Mouse (Mus musculus): ENCODE measurements around the gene Hbs1l. TPM values are rescaled to one million over a fixed set of nuclear protein-coding genes. Genes with fewer than 3 reads are reported as not detected.

Hbs1l gene
- polyA plus RNA-seq, 1 experiment from 2014 or later, result 114 TPM

DNA sequence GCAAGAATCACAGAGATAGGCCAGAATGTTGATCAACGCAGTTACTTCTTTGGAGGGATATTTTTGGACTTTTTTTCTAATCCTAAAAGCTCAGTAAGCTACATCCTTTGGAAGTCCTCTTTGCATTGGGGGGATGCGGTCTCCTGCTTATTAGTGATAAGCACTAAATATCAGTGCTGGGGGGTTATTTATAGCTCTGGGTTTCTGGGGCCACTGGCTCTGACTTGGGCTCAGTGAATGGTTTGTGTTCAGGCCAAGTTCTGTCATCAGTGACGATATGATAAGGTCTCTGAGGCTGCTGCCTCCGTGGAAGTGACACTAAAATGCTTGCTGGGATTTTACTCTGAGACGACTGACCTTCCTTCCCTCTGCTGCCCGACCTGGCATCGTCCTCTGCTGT lies 104.3 kb downstream of the Hbs1l start:
- WGBS, result 64% methylated on average over 7 of the region's 7 CpGs
- Histone ChIP-seq H3K4me1 (peaks cover 3% of the 10 kb centered on the region; the same call in 1 of the 2 replicates), H3K9me3 (replicated peaks) (no peaks in the 10 kb centered on the region), H3K36me3 (no peaks in the 10 kb centered on the region), H3K27me3 (no peaks in the 10 kb centered on the region), H3K4me3 (no peak overlapping the region), H3K9ac (no peak overlapping the region), H3K27ac (no peak overlapping the region), H3K4me2 (replicated peaks) (no peak overlapping the region)
- no peak for ATAC-seq (ENCODE audit: low FRiP score)

GRCm38 (mm10) chr10:21400453-21400852 lies 104.7 kb downstream of the Hbs1l start:
- peaks cover 3% of the 10 kb centered on the region; the same call in 1 of the 2 replicates for H3K4me1 ChIP-seq
- H3K27ac ChIP-seq, result no peak overlapping the region
- no peak overlapping the region for H3K4me2 ChIP-seq (replicated peaks)
- ATAC-seq (ENCODE audit: low FRiP score), result no peak
- H3K36me3 ChIP-seq, result no peaks in the 10 kb centered on the region
- 52% methylated on average over 2 of the region's 2 CpGs for WGBS
- no peaks in the 10 kb centered on the region for H3K9me3 ChIP-seq (replicated peaks)
- H3K27me3 ChIP-seq, result no peaks in the 10 kb centered on the region
- H3K4me3 ChIP-seq, result no peak overlapping the region
- no peak overlapping the region for H3K9ac ChIP-seq

- ATAC-seq (ENCODE audit: low FRiP score), result no peak
- Histone ChIP-seq H3K4me2 (replicated peaks) (no peak overlapping the region), H3K9me3 (replicated peaks) (no peaks in the 10 kb centered on the region), H3K27ac (no peak overlapping the region), H3K27me3 (no peaks in the 10 kb centered on the region), H3K9ac (no peak overlapping the region), H3K4me1 (peaks cover 3% of the 10 kb centered on the region; the same call in 1 of the 2 replicates), H3K36me3 (no peaks in the 10 kb centered on the region), H3K4me3 (no peak overlapping the region)
- 56% methylated on average over 4 of the region's 4 CpGs for WGBS
Measured at GRCm38 (mm10) chr10:21401259-21401658, 105.5 kb downstream of the Hbs1l start.

- Histone ChIP-seq H3K9ac (no peak overlapping the region), H3K9me3 (replicated peaks) (no peaks in the 10 kb centered on the region), H3K4me2 (replicated peaks) (no peak overlapping the region), H3K27ac (no peak overlapping the region), H3K36me3 (no peaks in the 10 kb centered on the region), H3K4me3 (no peak overlapping the region), H3K27me3 (no peaks in the 10 kb centered on the region), H3K4me1 (peaks cover 3% of the 10 kb centered on the region; the same call in 1 of the 2 replicates)
- no peak for ATAC-seq (ENCODE audit: low FRiP score)
- 87% methylated on average over 4 of the region's 4 CpGs for WGBS
Measured at GRCm38 (mm10) chr10:21404822-21405221, 109.0 kb downstream of the Hbs1l start.

GRCm38 (mm10) chr10:21405707-21406534 lies 110.1 kb downstream of the Hbs1l start:
- WGBS, result 74% methylated on average over 11 of the region's 11 CpGs
- no peaks in the 10 kb centered on the region for H3K36me3 ChIP-seq
- no peak overlapping the region for H3K4me3 ChIP-seq
- no peaks in the 10 kb centered on the region for H3K9me3 ChIP-seq (replicated peaks)
- no peaks in the 10 kb centered on the region for H3K27me3 ChIP-seq
- no peak overlapping the region for H3K9ac ChIP-seq
- H3K27ac ChIP-seq, result no peak overlapping the region
- peaks cover 3% of the 10 kb centered on the region; the same call in 1 of the 2 replicates for H3K4me1 ChIP-seq
- H3K4me2 ChIP-seq (replicated peaks), result no peak overlapping the region
- no peak for ATAC-seq (ENCODE audit: low FRiP score)

DNA sequence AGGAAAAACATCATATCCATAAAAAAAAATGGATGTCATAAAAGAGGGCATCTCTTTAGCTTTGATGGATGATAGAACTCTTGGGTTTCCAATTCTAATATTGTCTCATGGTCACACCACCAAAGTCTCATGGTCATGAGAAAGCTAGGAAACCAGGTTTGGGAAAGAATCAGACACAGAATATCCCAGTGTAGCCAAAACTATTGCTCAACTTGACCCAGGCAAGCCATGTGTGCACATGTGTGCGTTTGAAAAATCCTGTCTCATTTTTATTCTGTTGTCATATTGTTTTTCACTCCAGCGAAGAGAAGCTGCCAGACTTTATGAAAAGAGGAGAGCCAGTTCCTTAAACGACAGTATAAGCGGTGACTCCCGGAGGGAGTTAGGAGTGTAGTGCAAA lies 114.9 kb downstream of the Hbs1l start:
- H3K9ac ChIP-seq, result no peak overlapping the region
- no peaks in the 10 kb centered on the region for H3K36me3 ChIP-seq
- H3K4me2 ChIP-seq (replicated peaks), result no peak overlapping the region
- WGBS, result 85% methylated on average over 5 of the region's 5 CpGs
- H3K27me3 ChIP-seq, result no peaks in the 10 kb centered on the region
- no peaks in the 10 kb centered on the region for H3K9me3 ChIP-seq (replicated peaks)
- H3K4me1 ChIP-seq, result no peaks in the 10 kb centered on the region
- H3K4me3 ChIP-seq, result no peak overlapping the region
- ATAC-seq (ENCODE audit: low FRiP score), result no peak
- no peak overlapping the region for H3K27ac ChIP-seq

DNA sequence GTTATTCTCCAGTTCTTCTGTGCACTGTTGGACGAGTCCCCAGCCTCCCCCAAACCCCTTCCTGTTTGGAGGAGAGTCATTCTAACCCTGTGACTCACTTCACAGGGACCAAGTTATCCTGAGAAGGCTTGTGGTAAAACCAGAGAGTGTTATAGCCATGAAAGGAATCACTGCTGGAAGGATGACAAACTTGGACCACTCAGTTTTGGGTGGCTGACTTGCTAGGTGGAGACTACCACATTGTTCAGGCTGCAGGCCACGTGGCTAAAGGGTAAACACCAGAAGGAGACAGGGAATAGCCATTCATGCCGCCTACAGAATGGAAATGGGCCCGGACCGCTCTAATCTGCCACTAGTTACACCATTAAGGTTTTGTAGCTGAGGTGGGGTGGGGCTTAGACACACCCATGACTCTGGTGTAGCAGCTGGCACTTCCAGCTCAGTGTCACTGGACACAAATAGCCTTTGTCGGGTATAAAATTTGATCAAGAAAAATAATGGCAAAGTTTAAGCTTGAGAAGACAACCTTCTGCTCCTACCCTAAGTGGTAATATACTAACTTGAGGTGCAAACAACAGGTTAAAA lies 115.9 kb downstream of the Hbs1l start:
- no peak overlapping the region for H3K4me2 ChIP-seq (replicated peaks)

GRCm38 (mm10) chr10:21415031-21415430 lies 119.3 kb downstream of the Hbs1l start:
- Histone ChIP-seq H3K9me3 (replicated peaks) (no peaks in the 10 kb centered on the region), H3K4me1 (no peaks in the 10 kb centered on the region), H3K4me2 (replicated peaks) (no peak overlapping the region), H3K27ac (no peak overlapping the region), H3K4me3 (no peak overlapping the region), H3K27me3 (no peaks in the 10 kb centered on the region), H3K9ac (no peak overlapping the region), H3K36me3 (no peaks in the 10 kb centered on the region)
- ATAC-seq (ENCODE audit: low FRiP score), result no peak
- WGBS, result 78% methylated on average over 4 of the region's 4 CpGs

More for the DNA sequence above, 115.9 kb downstream of the Hbs1l start:
- H3K9me3 ChIP-seq (replicated peaks), result no peaks in the 10 kb centered on the region
- 77% methylated on average over 6 of the region's 6 CpGs for WGBS
- no peak overlapping the region for H3K4me3 ChIP-seq
- H3K27ac ChIP-seq, result no peak overlapping the region
- H3K27me3 ChIP-seq, result no peaks in the 10 kb centered on the region
- no peaks in the 10 kb centered on the region for H3K36me3 ChIP-seq
- no peaks in the 10 kb centered on the region for H3K4me1 ChIP-seq
- H3K9ac ChIP-seq, result no peak overlapping the region
- ATAC-seq (ENCODE audit: low FRiP score), result no peak

- Histone ChIP-seq H3K9me3 (replicated peaks) (no peaks in the 10 kb centered on the region), H3K4me1 (no peaks in the 10 kb centered on the region), H3K4me3 (no peak overlapping the region), H3K4me2 (replicated peaks) (no peak overlapping the region), H3K9ac (no peak overlapping the region), H3K27ac (no peak overlapping the region), H3K36me3 (no peaks in the 10 kb centered on the region), H3K27me3 (no peaks in the 10 kb centered on the region)
- WGBS, result 93% methylated on average over 5 of the region's 5 CpGs
- no peak for ATAC-seq (ENCODE audit: low FRiP score)
Measured at GRCm38 (mm10) chr10:21416184-21416583, 120.4 kb downstream of the Hbs1l start.

Other genes starting within 250 kb of the Hbs1l start
- 4.6 and 5.3 TPM in 2 replicates for gene Myb, start 135.0 kb upstream of the Hbs1l start, polyA plus RNA-seq (2016; fragmentation: Nextera tagmentation; extraction: Ambion mirVana)
- 0.12 TPM in 1 of 2 replicates, not detected in the other for gene Aldh8a1, start 81.3 kb downstream of the Hbs1l start, polyA plus RNA-seq (2016; fragmentation: Nextera tagmentation; extraction: Ambion mirVana)

All from hindbrain, embryonic 12.5 days (tissue).